Mouse (Mus musculus): ENCODE data around the gene Ankrd35. TPM values are rescaled to one million over a fixed set of nuclear protein-coding genes. Genes with fewer than 3 reads are reported as not detected.

Gene Ankrd35
- total RNA-seq, 2 experiments from 2014 or later, result 6.4 to 6.5 TPM

Other genes starting within 250 kb of the Ankrd35 start
- gene BC107364, start 217.8 kb upstream of the Ankrd35 start, total RNA-seq (2021), result not detected
- under 1 TPM in 1 of 2 experiments, not detected in 1; 0.16 TPM for gene Hfe2, start 145.0 kb upstream of the Ankrd35 start, total RNA-seq (2021)
- gene Txnip, start 112.2 kb upstream of the Ankrd35 start, total RNA-seq (2021), result 10 to 100 TPM; 48.3 to 49.8 TPM
- not detected for gene Gm16253, start 93.1 kb upstream of the Ankrd35 start, total RNA-seq (2021)
- gene Polr3gl, start 76.0 kb upstream of the Ankrd35 start, total RNA-seq (2021), result 10 to 100 TPM; 26.7 to 29.7 TPM
- gene Ankrd34a, start 73.5 kb upstream of the Ankrd35 start, total RNA-seq (2021), result 10 to 100 TPM; 45.9 to 51.8 TPM
- gene Lix1l, start 69.0 kb upstream of the Ankrd35 start, total RNA-seq (2021), result 10 to 100 TPM; 31.6 to 32.8 TPM
- gene Rbm8a, start 40.2 kb upstream of the Ankrd35 start, total RNA-seq (2021), result 10 to 100 TPM; 51.9 to 52.5 TPM
- 10 to 100 TPM; 48.1 to 49.8 TPM for gene Pex11b, start 34.8 kb upstream of the Ankrd35 start, total RNA-seq (2021)
- under 1 TPM; 0.10 to 0.44 TPM for gene Gm42957, start 34.7 kb upstream of the Ankrd35 start, total RNA-seq (2021)
- gene Itga10, start 24.5 kb upstream of the Ankrd35 start, total RNA-seq (2021), result 1 to 10 TPM; 1.1 to 2.5 TPM
- gene Pias3, start 26.3 kb downstream of the Ankrd35 start, total RNA-seq (2021), result 10 to 100 TPM; 28.1 to 30.0 TPM
- 10 to 100 TPM; 12.1 to 14.6 TPM for gene Nudt17, start 38.4 kb downstream of the Ankrd35 start, total RNA-seq (2021)
- gene Polr3c, start 57.5 kb downstream of the Ankrd35 start, total RNA-seq (2021), result 10 to 100 TPM; 25.5 to 26.3 TPM
- gene Rnf115, start 57.5 kb downstream of the Ankrd35 start, total RNA-seq (2021), result 10 to 100 TPM; 59.6 to 60.9 TPM
- under 1 TPM; 0.29 to 0.58 TPM for gene Pdzk1, start 159.2 kb downstream of the Ankrd35 start, total RNA-seq (2021)
- gene Cd160, start 159.2 kb downstream of the Ankrd35 start, total RNA-seq (2021), result not detected
- 1 to 10 TPM; 1.4 to 4.1 TPM for gene Gja5, start 234.6 kb downstream of the Ankrd35 start, total RNA-seq (2021)
- gene Gpr89, start 235.2 kb downstream of the Ankrd35 start, total RNA-seq (2021), result 10 to 100 TPM; 40.2 to 45.0 TPM

Measured in layer of hippocampus, postnatal 14 days (tissue).